In genomic region chr1:134246590-134246989, GRCm38 (mm10) we compare ENCODE assay signal across 18 mouse cellular contexts. TPM values are rescaled to one million over a fixed set of nuclear protein-coding genes. Genes with fewer than 3 reads are reported as not detected.
DNase-seq lines count a peak whose midpoint lies in the region; ATAC-seq and TF ChIP-seq lines count a peak whose summit lies in the region.
"Had no signal": no experiment of that assay in that cellular context is flagged by ENCODE, and none has a peak within 500 bp of the region (broad histone marks: within the 10 kb centered on the region; RNA-seq: fewer than 3 reads in every experiment).

No protein-coding gene starts in this region.

- TF ChIP-seq CTCF in lung, postnatal 0 days (IDR thresholded peaks at IDR 0.05), result no peak
- no peak for TF ChIP-seq CTCF in hindbrain, postnatal 0 days (IDR thresholded peaks at IDR 0.05; ENCODE audit: low read depth)

- no peaks in the 10 kb centered on the region for H3K27me3 ChIP-seq in lung, postnatal 0 days (replicated peaks; ENCODE audit: insufficient read depth, low read length)
- H3K27me3 ChIP-seq in hindbrain, postnatal 0 days (ENCODE audit: insufficient read depth, low read length), result no peaks in the 10 kb centered on the region

- WGBS in lung, postnatal 0 days, result 53% methylated on average over 4 of the region's 4 CpGs
- WGBS in hindbrain, postnatal 0 days, result 44% methylated on average over 4 of the region's 4 CpGs

- H3K27ac ChIP-seq in lung, postnatal 0 days (ENCODE audit: low read length), result no peak overlapping the region
- H3K27ac ChIP-seq in hindbrain, postnatal 0 days, result no peak overlapping the region
- H3K27ac ChIP-seq: forebrain, embryonic 12.5 days; hindbrain, embryonic 14.5 days had no signal

- intact Hi-C loops in gastrocnemius, postnatal 14 days (cut with DNase I; ENCODE audit: low total_unique reads), result no loop called here

- peak; percentile 38 for DNase-seq in adrenal gland, postnatal 10 days
- no peak for DNase-seq in adrenal gland, adult 18-20 months (ENCODE audit: low spot score in 2 of 2)
- DNase-seq in gastrocnemius, postnatal 10 days, result peak; percentile 23
- DNase-seq in gastrocnemius, postnatal 14 days, result no peak
- peak; percentile 56 for DNase-seq in lung, postnatal 0 days (ENCODE audit: low spot score)
- DNase-seq in lung, postnatal 4 days, result no peak
- DNase-seq in lung, postnatal 36 days, result peak; percentile 45
- DNase-seq in hindbrain, postnatal 0 days (ENCODE audit: low spot score), result no peak
- DNase-seq: kidney, adult 8-10 months; retina, postnatal 1 day; thymus, adult 18-20 months had no signal

- no peak overlapping the region for H3K9ac ChIP-seq in lung, postnatal 0 days (replicated peaks; ENCODE audit: low read depth)
- no peak overlapping the region for H3K9ac ChIP-seq in hindbrain, postnatal 0 days (replicated peaks; ENCODE audit: low read length)
- H3K9ac ChIP-seq: forebrain, embryonic 12.5 days; hindbrain, embryonic 14.5 days had no signal

- H3K9me3 ChIP-seq in lung, postnatal 0 days (ENCODE audit: low read length), result no peaks in the 10 kb centered on the region
- H3K9me3 ChIP-seq in hindbrain, postnatal 0 days (ENCODE audit: low read length), result no peaks in the 10 kb centered on the region
- H3K9me3 ChIP-seq: forebrain, embryonic 12.5 days had no signal

- TF ChIP-seq EP300 in lung, postnatal 0 days (IDR thresholded peaks at IDR 0.05), result no peak

- H3K4me2 ChIP-seq in lung, postnatal 0 days (replicated peaks; ENCODE audit: low read depth, low read length), result no peak overlapping the region
- no peak overlapping the region for H3K4me2 ChIP-seq in hindbrain, postnatal 0 days (ENCODE audit: low read depth, low read length)
- H3K4me2 ChIP-seq: forebrain, embryonic 12.5 days; hindbrain, embryonic 14.5 days; liver, embryonic 11.5 days had no signal

- no peak overlapping the region for H3K4me3 ChIP-seq in lung, postnatal 0 days (ENCODE audit: low read depth, low read length)
- H3K4me3 ChIP-seq in hindbrain, postnatal 0 days (ENCODE audit: low read length), result no peak overlapping the region
- H3K4me3 ChIP-seq: forebrain, embryonic 12.5 days had no signal

- no peak for ATAC-seq in lung, postnatal 0 days
- no peak for ATAC-seq in hindbrain, postnatal 0 days

- no peaks in the 10 kb centered on the region for H3K36me3 ChIP-seq in lung, postnatal 0 days (ENCODE audit: insufficient read depth, low read length)
- H3K36me3 ChIP-seq in hindbrain, postnatal 0 days (ENCODE audit: insufficient read depth, low read length), result no peaks in the 10 kb centered on the region
- H3K36me3 ChIP-seq: forebrain, embryonic 12.5 days had no signal

- no peaks in the 10 kb centered on the region for H3K4me1 ChIP-seq in lung, postnatal 0 days (ENCODE audit: insufficient read depth, low read depth, low read length)
- H3K4me1 ChIP-seq in hindbrain, postnatal 0 days (ENCODE audit: insufficient read depth, low read length), result peaks cover 8% of the 10 kb centered on the region; the same call in 1 of the 2 replicates

RNA-seq across cellular contexts. Expression of gene Adora1, which starts 11.4 kb away (rescaled TPM):
- total RNA-seq in adrenal gland, postnatal 10 days (2021), result 10 to 100 TPM; 70.4 to 83.0 TPM
- 100 to 1,000 TPM; 111 to 130 TPM for total RNA-seq in adrenal gland, adult 18-20 months (2021)
- under 1 TPM; 0.90 to 0.96 TPM for total RNA-seq in gastrocnemius, postnatal 10 days (2021)
- total RNA-seq in gastrocnemius, postnatal 14 days (2021), result under 1 TPM; 0.58 to 0.78 TPM
- polyA plus RNA-seq in lung, postnatal 0 days (2015; fragmentation: Nextera tagmentation; extraction: Ambion mirVana), result 4.8 and 4.9 TPM in 2 replicates
- total RNA-seq in hindbrain, postnatal 0 days (2014; rRNA removed), result 51.1 and 54.2 TPM in 2 replicates
- 32.6 and 33.4 TPM in 2 replicates for polyA plus RNA-seq in hindbrain, postnatal 0 days (2015; fragmentation: Nextera tagmentation; extraction: Ambion mirVana)
- total RNA-seq: granulocyte monocyte progenitor cell, adult 5-6 weeks; megakaryocyte progenitor cell, adult 5-6 weeks had no signal

RNA-seq across cellular contexts. Expression of gene Myog, which starts 43.2 kb away (rescaled TPM):
- total RNA-seq in adrenal gland, postnatal 10 days (2021), result 1 to 10 TPM; 2.0 to 9.6 TPM
- not detected for total RNA-seq in adrenal gland, adult 18-20 months (2021)
- total RNA-seq in gastrocnemius, postnatal 10 days (2021), result 100 to 1,000 TPM; 135 to 142 TPM
- total RNA-seq in gastrocnemius, postnatal 14 days (2021), result 10 to 100 TPM; 67.9 to 75.3 TPM
- polyA plus RNA-seq in lung, postnatal 0 days (2015; fragmentation: Nextera tagmentation; extraction: Ambion mirVana), result not detected in 2 replicates
- 0.16 TPM in 1 of 2 replicates, not detected in the other for total RNA-seq in hindbrain, postnatal 0 days (2014; rRNA removed)
- polyA plus RNA-seq in hindbrain, postnatal 0 days (2015; fragmentation: Nextera tagmentation; extraction: Ambion mirVana), result not detected in 2 replicates
- total RNA-seq: granulocyte monocyte progenitor cell, adult 5-6 weeks; left cerebral cortex, adult 8-10 months; megakaryocyte progenitor cell, adult 5-6 weeks had no signal
- polyA plus RNA-seq: spleen, adult 2 months had no signal

RNA-seq across cellular contexts. Expression of gene Mybph, which starts 53.3 kb away (rescaled TPM):
- 1 to 10 TPM; 4.2 to 5.0 TPM for total RNA-seq in adrenal gland, postnatal 10 days (2021)
- under 1 TPM in 1 of 2 experiments, not detected in 1; 0.16 TPM for total RNA-seq in adrenal gland, adult 18-20 months (2021)
- 100 to 1,000 TPM; 204 to 410 TPM for total RNA-seq in gastrocnemius, postnatal 10 days (2021)
- 100 to 1,000 TPM; 716 to 830 TPM for total RNA-seq in gastrocnemius, postnatal 14 days (2021)
- polyA plus RNA-seq in lung, postnatal 0 days (2015; fragmentation: Nextera tagmentation; extraction: Ambion mirVana), result 0.18 and 0.38 TPM in 2 replicates
- not detected in 2 replicates for total RNA-seq in hindbrain, postnatal 0 days (2014; rRNA removed)
- 0.08 TPM in 1 of 2 replicates, not detected in the other for polyA plus RNA-seq in hindbrain, postnatal 0 days (2015; fragmentation: Nextera tagmentation; extraction: Ambion mirVana)
- total RNA-seq: granulocyte monocyte progenitor cell, adult 5-6 weeks had no signal
- polyA plus RNA-seq: spleen, adult 2 months had no signal

Comparison
In these comparisons a context has a peak if more than half of its experiments do, and no peak if none do; other contexts are left out.
1. DNase-seq: peak in adrenal gland, postnatal 10 days (single experiment), gastrocnemius, postnatal 10 days (single experiment), lung, postnatal 0 days (single experiment) and lung, postnatal 36 days (single experiment); none in adrenal gland, adult 18-20 months (0 of 2), gastrocnemius, postnatal 14 days (single experiment), lung, postnatal 4 days (0 of 2) and hindbrain, postnatal 0 days (single experiment).
2. RNA of gene Adora1, which starts 11.4 kb away (total RNA-seq): 111 to 130 TPM in adrenal gland, adult 18-20 months, 70.4 to 83.0 TPM in adrenal gland, postnatal 10 days and 51.1 to 54.2 TPM in hindbrain, postnatal 0 days; 0.90 to 0.96 TPM in gastrocnemius, postnatal 10 days and 0.58 to 0.78 TPM in gastrocnemius, postnatal 14 days; every median in the first group is over 10 times any median in the second.
3. RNA of gene Myog, which starts 43.2 kb away (total RNA-seq): 135 to 142 TPM in gastrocnemius, postnatal 10 days and 67.9 to 75.3 TPM in gastrocnemius, postnatal 14 days; 2.0 to 9.6 TPM in adrenal gland, postnatal 10 days, 0.16 TPM in hindbrain, postnatal 0 days and not detected in adrenal gland, adult 18-20 months; every median in the first group is over 4 times any median in the second.
4. RNA of gene Mybph, which starts 53.3 kb away (total RNA-seq): 716 to 830 TPM in gastrocnemius, postnatal 14 days and 204 to 410 TPM in gastrocnemius, postnatal 10 days; 4.2 to 5.0 TPM in adrenal gland, postnatal 10 days, 0.16 TPM in adrenal gland, adult 18-20 months and not detected in hindbrain, postnatal 0 days; every median in the first group is over 10 times any median in the second.